Mouse (Mus musculus) gastrocnemius, adult 8-10 months (tissue): ENCODE data around the gene Zfyve19. TPM values are rescaled to one million over a fixed set of nuclear protein-coding genes. Genes with fewer than 3 reads are reported as not detected.
A peak's percentile ranks its signal among the peaks of the same experiment; 100 is the strongest.

ENCODE experiments used
- DNase-seq, 2 experiments: peaks; one replicate each; pipeline ENCODE4 v3.0.0; 2022; ENCODE audit warnings: low spot score in 2 of 2
- total RNA-seq, 4 experiments: library from RNA; stranded (reverse); gene quantifications; 2 replicates each; pipeline ENCODE4 v1.2.4; 2022

Gene Zfyve19
- total RNA-seq, 4 experiments from 2014 or later, result 9.1 to 15.3 (median 11.8) TPM

- peak; percentile 65 to 71 for DNase-seq
Measured at GRCm38 (mm10) chr2:119250826-119251478, 42.5 kb downstream of the Zfyve19 start.

GRCm38 (mm10) chr2:119254976-119255375, 46.6 kb downstream of the Zfyve19 start:
- DNase-seq, result no peak

DNA sequence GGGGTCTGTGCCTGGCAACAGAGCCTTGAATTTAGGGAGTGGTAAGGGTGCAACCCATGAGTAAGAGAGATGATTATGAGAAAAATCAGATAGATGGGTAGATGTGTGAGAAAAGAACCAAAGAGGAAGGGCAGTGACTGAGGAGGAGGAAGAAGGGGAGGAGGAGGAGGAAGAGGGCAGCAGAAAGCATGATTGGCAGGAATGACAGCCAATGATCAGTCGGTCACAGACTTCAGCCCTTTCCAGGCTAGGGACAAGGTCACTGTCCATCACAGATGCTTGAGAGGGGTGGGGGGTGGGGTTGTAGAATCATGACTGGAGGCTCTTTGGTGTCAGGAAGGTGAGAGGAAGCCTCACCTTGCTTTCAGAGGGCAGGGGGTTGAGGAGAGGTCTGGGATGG, 52.1 kb downstream of the Zfyve19 start:
- DNase-seq, result no peak

GRCm38 (mm10) chr2:119261326-119261725, 52.9 kb downstream of the Zfyve19 start:
- DNase-seq, result no peak

DNA sequence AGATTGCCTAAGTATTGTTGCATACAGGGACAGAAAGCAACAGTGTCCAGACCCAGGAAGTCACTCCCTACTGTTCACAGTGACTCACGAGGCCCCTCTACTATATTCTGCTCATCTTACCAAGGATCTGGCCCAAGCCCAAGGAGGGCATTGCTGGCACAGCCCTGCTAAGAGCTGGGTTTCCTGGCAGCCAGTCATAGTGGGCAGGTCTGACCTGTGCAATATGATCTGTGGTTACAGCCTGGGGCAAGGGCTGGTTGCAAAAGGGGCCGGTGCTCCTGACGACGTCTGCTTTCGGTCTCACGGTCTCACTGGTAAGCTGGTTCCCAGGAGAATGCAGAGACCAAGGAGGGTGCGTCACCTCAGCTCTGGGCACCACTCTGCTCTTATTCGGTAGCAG, 54.6 kb downstream of the Zfyve19 start:
- peak; percentile 69 to 85 for DNase-seq

GRCm38 (mm10) chr2:119263813-119264212, 55.4 kb downstream of the Zfyve19 start:
- DNase-seq, result no peak

Other genes with a start within 250 kb of the Zfyve19 start
- gene Ccdc32, start 179.2 kb upstream of the Zfyve19 start, total RNA-seq, result 1 to 10 TPM; 2.9 to 5.4 (median 4.2) TPM
- 1 to 10 TPM; 2.7 to 3.5 (median 3.3) TPM for gene Rpusd2, start 173.8 kb upstream of the Zfyve19 start, total RNA-seq
- under 1 TPM in 3 of 4 experiments, not detected in 1; 0.07 to 0.36 (median 0.29) TPM for gene Knl1, start 161.5 kb upstream of the Zfyve19 start, total RNA-seq
- 1 to 10 TPM in 3 of 4 experiments, under 1 TPM in 1; 0.74 to 1.8 (median 1.2) TPM for gene Rad51, start 95.8 kb upstream of the Zfyve19 start, total RNA-seq
- gene Rmdn3, start 51.6 kb upstream of the Zfyve19 start, total RNA-seq, result 1 to 10 TPM; 3.2 to 6.7 (median 4.8) TPM
- gene Gchfr, start 40.8 kb upstream of the Zfyve19 start, total RNA-seq, result not detected
- not detected for gene Gm14137, start 34.1 kb upstream of the Zfyve19 start, total RNA-seq
- gene Dnajc17, start 178 bp downstream of the Zfyve19 start, total RNA-seq, result 1 to 10 TPM; 7.5 to 8.5 (median 8.0) TPM
- gene Ppp1r14d, start 21.3 kb downstream of the Zfyve19 start, total RNA-seq, result not detected
- gene Spint1, start 28.7 kb downstream of the Zfyve19 start, total RNA-seq, result under 1 TPM in 1 of 4 experiments, not detected in 3; 0.13 TPM
- gene Rhov, start 62.7 kb downstream of the Zfyve19 start, total RNA-seq, result not detected
- 10 to 100 TPM; 10.8 to 12.5 (median 11.5) TPM for gene Vps18, start 80.1 kb downstream of the Zfyve19 start, total RNA-seq
- gene Dll4, start 117.2 kb downstream of the Zfyve19 start, total RNA-seq, result 1 to 10 TPM; 3.3 to 5.8 (median 3.9) TPM
- gene Chac1, start 142.6 kb downstream of the Zfyve19 start, total RNA-seq, result 100 to 1,000 TPM in 1 of 4 experiments, 10 to 100 TPM in 3; 59.1 to 158 (median 73.1) TPM